Mouse (Mus musculus) kidney, adult 2 months (tissue): Measurements from ENCODE around the gene Nsf.

Source experiments
- CTCF ChIP-seq: fragments of 200-500 bp; conservative IDR thresholded peaks from 2 replicates; pipeline ENCODE4 v1.5.1; 2011; ENCODE audit warnings: low read depth, mild to moderate bottlenecking, control low read depth, low read length, moderate library complexity, mixed read lengths; ENCODE audit not compliant: insufficient read depth, insufficient read length
- POLR2A ChIP-seq: fragments of 200-500 bp; IDR thresholded peaks from one replicate; pipeline ENCODE4 v1.6.1; 2011; ENCODE audit warnings: low read depth, low read length, control low read depth

DNA sequence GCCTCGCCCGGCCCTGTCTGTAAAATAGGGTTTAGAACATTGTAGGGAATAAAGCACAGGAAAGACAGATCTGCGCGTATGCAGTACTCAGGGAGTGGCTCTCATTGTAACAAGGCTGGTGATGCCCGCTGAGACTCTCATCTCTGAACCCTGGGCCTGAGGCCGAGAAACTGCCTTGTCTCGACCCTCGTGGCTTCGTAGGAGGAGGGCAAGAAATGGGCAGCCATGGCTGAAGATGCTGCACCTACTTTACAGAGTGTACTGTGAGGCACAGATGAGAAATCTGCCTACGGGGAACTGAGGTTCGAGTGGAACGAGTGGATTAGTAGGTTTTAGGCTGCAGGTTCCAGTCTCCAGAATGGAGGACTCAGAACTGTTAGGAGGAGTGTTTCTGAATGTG is 143.2 kb downstream of the Nsf start:
- TF ChIP-seq POLR2A: no peak
- no peak for TF ChIP-seq CTCF
